Mouse (Mus musculus): ENCODE measurements around the gene Ears2.

The Ears2 gene

DNA sequence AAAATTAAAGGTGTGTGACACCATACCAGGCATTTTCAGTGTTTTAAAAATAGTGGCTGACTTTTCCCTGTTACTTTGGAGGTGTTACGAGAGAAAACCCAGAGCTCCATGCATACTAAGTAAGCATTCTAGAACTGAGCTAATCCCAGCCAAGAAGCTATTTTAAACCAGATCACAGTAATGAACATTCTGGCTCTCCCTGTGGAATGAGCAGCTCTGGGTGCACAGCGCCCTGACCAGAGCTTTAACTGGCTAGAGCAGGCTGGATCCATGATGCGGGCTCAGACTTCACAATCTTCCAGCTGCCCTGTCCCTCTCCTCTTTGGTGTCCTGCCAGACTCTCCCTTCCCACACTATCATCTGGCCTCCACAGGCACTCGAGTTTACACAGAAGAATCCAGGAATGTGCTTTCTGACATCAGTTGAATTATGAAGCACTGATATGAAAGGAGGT lies 21.9 kb downstream of the Ears2 start:
- DNase-seq (ENCODE audit: low spot score), result no peak

DNA sequence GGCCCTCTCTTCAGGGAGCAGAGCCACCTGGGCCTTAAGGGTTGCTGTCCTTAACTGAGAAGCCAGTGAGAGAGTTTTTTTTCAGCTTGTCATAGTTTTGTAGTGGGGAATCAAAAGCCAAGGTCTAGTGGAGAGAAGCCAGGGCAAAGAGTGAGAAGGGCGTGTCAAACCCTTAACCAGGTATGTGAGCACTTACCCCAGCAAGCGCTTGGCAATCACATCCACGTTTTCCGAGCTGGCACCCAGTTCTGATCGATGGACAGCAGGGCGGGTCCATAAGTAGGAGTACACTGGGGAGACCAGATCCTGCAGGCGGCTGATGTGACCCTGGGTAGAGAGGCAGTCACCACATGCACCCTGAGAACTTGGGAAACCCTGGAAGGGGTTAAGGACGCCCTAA lies 23.0 kb downstream of the Ears2 start:
- no peak for DNase-seq (ENCODE audit: low spot score)

DNA sequence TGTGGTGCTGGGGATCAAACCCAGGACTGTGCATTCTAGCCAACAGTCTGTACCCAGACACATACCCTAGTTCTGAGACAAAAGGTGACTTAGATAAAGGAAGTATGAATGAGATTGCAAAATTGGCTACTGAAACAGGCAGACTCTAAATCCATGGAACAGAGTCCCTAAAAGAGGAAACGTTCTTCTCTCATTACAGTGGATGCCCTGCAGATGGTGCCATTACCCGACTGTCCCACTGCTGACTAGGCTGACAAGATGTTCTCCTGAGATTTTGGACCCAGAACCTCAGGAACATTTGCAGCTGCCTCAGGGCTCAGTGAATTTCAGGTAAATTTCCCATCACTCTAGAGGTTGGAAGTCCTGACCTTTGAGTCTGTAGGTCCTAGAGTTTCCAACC lies 32.7 kb downstream of the Ears2 start:
- DNase-seq (ENCODE audit: low spot score), result no peak

DNA sequence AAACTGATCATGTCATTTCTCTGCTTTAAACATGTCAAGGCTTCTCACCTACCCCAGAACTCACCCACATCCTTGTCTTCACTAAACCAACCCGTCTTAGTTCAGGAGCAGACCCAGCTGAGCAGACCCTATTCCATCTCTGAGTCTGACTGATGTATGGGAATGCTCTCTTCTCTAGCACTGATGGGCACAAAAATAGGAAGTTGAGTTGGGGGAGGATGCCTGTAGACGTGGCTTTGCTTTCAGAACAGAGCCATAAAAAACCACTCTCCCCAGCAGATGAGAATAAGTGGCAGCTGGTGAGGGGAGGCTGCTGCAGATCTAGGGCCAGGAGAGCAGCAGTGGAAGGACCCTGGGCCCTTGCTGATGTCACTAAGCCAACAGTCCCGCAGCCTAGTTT lies 33.7 kb downstream of the Ears2 start:
- DNase-seq (ENCODE audit: low spot score), result no peak

DNA sequence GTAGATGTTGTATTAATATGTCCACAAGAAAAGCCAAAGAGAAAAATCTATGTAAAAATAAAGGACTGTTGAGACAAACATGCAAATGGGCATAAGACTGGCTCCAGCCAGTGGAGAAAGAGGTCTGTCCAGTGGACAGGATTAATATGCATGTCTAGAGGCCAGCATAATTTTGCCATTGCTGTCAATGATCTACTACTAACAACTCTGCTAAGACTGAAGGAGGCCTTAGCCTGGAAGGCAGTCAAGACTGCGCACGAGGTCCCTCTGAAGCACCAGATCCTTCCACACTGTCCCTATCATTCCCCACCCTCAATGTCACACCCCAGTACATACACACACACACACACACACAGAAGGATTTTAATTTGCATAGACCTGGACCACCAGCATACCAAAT lies 44.9 kb downstream of the Ears2 start:
- no peak for DNase-seq (ENCODE audit: low spot score)

DNA sequence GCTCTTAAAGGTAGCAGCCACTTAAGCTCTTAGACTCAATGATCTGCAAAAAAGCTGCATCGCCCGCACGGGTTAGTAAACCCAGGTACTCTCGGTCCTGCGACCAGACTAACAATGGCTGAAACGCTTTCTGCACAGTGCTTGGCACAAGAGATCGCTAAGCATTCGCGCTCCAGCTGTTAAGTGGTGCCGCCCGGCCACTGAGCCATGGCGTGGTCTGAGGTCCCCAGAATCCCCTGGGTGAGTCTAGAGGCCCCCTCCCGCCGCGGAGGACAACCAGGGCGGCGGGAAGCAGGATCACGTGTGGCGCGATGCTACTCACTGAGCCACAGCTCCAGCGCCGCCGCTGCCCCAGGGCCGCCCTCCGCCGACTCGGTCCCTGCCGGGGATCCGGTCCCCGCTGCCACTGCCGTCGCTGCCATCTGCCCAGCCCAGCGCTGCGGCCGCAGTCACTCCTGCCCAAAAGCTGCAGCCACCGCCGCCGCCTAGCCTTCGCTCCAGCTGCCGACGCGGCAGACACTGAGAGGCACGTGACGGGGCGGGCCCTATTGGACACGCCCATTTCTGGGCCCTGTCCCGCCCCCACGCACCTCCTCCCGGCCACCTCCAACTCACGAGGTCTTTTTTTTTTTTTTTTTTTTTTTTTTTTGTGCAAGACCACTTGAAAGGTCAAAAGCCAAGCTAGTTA lies 46.3 kb downstream of the Ears2 start, which contains the start of gene Gga2:
Gga2 (minus strand) TSS at position 556 of the 688 bp plus-strand sequence.
- DNase-seq (ENCODE audit: low spot score), result peak; percentile 93

DNA sequence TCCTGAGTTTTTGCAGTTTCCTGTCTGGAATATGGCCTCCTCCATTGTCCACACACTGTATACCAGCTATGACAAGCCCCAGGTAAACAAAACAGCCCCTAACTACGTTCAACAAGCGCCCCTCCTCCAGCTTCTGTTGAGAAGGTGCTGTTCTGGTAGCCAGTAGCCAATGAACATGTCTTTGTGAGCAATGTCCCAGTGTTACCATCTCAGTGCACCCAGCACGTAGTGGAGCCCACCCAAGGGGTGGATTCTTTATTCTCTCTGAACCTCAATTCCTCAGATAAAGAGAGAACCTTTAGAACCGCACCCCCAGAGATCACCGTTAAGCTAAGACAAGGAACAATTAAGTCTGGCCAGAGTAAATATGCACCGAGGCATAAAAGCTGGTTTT lies 46.8 kb downstream of the Ears2 start:
- no peak for DNase-seq (ENCODE audit: low spot score)

DNA sequence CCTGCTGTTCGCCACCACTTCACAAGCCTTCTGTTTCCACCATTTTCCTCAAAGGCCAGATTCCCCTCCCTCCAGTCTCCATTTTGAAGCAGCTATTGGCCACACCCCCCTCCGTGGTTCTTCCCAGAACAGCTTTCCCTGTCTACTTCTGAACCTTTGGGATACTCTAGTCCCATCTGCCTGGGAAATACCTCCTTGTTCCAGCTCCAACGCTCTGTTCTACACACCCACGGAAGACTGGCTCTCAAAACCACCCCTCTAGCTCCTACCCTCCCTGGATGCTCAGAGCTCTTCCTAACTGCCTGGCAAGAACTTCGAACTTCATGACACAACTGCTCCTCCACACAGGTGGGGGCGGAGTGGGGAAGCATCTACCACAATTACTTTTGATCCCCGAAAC lies 48.1 kb downstream of the Ears2 start:
- DNase-seq (ENCODE audit: low spot score), result no peak

DNA sequence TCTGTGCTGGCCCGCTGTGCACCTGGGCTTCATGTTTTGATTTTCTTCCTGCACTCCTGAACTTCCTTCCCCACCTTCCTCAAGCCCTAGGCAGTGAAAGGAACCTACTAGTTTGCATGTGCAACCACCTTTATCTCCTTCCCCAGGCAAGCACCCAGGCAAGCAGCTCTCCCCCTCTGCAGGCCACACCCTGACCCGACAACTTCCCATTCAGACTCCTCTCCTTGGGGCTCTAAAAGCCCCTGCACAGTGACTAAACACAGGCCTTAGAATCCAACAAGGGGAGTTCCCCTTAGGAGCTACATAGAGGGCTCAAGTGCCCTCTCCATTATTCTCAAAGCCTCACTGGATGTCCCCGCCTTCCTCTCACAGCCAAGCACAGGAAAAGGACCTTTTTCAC lies 48.8 kb downstream of the Ears2 start:
- no peak for DNase-seq (ENCODE audit: low spot score)

DNA sequence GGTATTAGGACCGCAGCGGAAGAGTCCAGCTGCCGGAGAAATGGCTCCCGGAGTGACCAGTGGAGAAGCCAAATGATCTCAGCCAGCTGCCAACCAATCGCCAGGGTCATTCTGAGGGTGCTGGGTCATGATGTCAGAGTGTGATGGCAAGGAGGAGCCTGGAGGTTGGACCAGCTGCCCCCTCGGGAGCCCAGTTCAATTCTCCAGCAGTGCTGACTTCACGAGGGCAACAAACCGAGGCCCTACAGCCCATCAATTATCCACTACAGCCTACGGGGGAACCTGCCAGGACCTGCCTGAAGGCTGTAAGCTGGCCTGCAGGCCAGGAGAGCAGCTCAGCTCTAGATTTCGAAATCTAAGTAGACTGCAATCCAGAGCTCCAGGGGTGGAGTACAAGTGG lies 51.3 kb downstream of the Ears2 start:
- DNase-seq (ENCODE audit: low spot score), result peak; percentile 65

DNA sequence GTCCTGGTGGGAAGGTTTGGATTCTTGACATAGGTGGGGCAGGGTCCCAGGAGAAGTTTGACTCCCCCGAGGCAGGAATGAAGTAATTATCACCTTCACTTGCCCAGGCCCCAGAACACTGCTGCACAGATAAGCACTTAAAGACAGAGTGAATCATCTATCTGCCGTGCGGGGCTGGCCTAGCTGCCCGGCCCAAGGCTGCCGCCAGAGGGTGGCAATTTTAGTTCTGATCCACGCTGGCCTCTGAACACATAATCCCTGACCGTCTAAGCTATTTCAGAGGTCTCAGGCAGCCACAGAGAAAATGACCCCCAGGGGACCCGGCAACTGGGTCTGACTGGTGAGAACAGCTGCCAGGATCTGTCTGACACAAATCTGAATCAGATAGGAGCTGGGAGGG lies 52.0 kb downstream of the Ears2 start:
- DNase-seq (ENCODE audit: low spot score), result peak; percentile 50

DNA sequence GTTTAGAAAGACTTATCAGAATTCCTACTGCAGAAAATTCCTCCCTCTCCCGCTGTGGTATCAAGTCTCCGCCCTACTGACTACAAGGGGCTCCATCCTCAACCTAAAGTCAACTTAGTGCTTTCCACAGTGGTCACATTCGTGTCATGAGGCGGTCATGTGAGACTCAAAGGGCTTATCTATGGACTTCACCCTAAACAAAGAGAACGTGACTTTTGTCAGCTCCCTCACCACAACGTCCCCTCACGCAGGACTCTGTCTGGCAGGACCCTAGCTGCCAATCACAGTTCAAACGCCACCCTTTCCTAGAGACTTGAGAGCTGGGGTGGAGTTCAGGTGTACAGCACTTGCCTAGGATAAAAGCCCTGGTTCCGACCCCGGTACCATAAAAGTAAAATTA lies 54.1 kb downstream of the Ears2 start:
- no peak for DNase-seq (ENCODE audit: low spot score)

DNA sequence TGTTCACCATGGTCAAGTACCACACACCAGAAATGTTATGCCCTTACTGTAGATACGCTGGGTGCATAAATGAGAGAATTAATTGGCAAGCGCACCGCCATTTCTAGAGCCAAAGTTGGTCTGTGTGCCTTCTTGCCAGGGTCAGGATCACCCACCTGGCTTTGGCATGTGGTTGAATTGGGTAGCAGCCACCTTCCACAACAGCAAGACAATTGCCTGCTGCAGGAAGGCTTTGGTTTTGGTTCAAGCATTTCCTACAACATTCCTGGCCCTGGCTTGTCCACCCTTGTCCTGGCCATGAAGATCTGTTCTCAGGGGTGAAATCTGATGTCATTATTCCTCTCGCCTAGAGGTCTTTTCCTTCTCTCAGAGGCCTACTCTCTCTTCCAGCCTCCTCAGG lies 54.7 kb downstream of the Ears2 start:
- no peak for DNase-seq (ENCODE audit: low spot score)

DNA sequence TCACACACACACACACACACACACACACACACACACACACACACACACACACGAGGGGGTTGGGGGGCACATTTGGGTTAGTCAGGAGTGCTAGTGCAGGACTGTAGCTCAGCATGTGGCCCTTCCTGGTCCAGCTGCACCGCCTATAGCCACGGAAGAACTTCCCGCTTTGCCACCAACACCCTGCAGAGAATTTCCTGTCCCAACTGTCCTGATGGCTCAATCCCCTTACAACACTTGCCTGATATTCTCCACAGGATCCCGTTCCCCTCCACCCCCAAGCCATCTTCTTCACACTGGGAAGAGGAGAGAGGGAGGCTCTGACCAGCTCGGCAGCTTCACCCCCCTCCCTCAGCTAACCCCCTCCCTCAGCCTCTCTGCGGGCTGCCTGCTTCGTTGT lies 66.7 kb downstream of the Ears2 start:
- DNase-seq (ENCODE audit: low spot score), result no peak

DNA sequence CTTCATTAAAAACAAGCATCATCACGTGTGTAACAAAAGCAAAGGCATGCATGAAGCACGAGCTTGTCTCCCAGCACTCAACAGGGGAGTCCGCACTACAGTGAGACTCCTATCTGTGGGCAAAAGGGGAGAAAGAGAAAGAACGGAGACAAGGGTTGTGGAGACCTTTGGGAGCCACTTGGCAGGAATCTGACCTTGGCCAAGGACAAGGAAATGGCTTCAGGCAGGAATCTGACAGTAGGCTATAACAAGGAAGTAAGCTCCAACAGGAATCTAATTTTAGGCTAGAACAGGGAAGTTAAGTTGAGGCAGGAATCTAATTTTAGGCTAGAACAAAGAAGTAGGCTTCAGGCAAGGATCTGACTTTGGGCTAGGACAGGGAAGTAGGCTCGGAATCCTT lies 71.1 kb downstream of the Ears2 start:
- DNase-seq (ENCODE audit: low spot score), result no peak

All from embryo, embryonic 10.5 days (tissue).